Mouse (Mus musculus) left cerebral cortex, adult 18-20 months (tissue): ENCODE measurements around the gene Rnf26. TPM values are rescaled to one million over a fixed set of nuclear protein-coding genes. Genes with fewer than 3 reads are reported as not detected.

Source experiments
- DNase-seq, 2 experiments: peaks; one replicate each; pipeline ENCODE4 v3.0.0; 2021 to 2022; ENCODE audit warnings: low spot score in 2 of 2, mixed read lengths in 1 of 2
- total RNA-seq, 2 experiments: library from RNA; stranded (reverse); gene quantifications; 2 replicates each; pipeline ENCODE4 v1.2.3; 2021

Gene Rnf26
- total RNA-seq, 2 experiments from 2014 or later: 28.7 to 31.9 TPM

DNA sequence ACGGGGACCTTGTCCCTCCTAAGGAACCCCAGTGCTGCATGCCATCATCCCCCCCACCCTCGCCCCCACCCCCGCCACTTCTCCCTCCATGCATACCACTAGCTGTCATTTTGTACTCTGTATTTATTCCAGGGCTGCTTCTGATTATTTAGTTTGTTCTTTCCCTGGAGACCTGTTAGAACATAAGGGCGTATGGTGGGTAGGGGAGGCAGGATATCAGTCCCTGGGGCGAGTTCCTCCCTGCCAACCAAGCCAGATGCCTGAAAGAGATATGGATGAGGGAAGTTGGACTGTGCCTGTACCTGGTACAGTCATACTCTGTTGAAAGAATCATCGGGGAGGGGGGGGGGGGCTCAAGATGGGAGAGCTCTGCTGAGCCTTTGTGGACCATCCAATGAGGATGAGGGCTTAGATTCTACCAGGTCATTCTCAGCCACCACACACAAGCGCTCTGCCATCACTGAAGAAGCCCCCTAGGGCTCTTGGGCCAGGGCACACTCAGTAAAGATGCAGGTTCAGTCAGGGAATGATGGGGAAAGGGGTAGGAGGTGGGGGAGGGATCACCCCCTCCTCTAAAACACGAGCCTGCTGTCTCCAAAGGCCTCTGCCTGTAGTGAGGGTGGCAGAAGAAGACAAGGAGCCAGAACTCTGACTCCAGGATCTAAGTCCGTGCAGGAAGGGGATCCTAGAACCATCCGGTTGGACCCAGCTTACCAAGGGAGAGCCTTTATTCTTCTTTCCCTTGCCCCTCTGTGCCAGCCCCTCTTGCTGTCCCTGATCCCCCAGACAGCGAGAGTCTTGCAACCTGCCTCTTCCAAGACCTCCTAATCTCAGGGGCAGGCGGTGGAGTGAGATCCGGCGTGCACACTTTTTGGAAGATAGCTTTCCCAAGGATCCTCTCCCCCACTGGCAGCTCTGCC, 65.5 kb downstream of the Rnf26 start:
- no peak for DNase-seq

DNA sequence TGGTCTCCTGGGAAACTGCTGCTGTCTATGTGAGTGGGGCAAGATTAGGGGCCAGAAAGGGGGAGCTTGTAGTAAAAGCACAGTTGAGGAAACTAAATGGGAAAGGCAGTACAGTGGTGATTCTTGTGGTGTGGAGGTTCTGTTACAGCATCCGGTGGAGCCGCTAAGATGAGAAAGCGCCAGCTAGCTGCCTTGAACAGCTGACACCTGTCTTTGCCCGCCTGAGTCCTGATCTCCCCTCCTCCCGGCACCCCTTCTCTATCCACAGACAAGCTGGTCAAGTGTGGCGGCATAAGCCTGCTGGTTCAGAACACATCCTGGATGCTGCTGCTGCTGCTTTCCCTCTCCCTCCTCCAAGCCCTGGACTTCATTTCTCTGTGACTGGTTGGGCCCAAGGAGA, 66.2 kb downstream of the Rnf26 start:
- DNase-seq: no peak

DNA sequence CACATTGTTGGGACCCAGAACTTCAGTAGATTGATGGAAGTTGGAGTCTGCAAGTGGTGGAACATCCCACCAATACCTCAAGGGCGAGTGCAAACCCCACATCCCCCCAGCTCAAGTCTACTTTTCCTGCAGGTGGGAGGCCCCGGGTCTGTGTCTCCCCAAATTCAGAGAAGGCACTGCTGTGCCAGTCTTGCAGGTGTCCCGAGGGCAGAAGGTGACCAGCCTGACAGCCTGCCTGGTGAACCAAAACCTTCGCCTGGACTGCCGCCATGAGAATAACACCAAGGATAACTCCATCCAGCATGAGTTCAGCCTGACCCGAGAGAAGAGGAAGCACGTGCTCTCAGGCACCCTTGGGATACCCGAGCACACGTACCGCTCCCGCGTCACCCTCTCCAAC, 66.9 kb downstream of the Rnf26 start:
- no peak for DNase-seq

DNA sequence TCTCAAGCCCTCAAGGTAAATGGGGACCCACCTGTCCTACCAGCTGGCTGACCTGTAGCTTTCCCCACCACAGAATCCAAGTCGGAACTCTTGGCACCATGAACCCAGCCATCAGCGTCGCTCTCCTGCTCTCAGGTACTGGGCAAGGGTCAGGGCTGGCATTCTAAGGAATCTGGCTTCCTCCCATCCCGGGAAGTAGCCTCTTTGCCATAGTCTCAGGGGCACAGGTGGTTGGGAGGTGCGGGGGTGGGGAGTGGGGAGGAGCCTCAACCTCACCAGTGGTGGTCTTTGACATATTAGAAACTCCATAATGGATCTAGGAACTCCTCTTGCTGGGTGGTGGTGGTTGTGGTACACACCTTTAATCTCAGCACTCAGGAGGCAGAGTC, 67.4 kb downstream of the Rnf26 start:
- DNase-seq: no peak

Other genes starting within 250 kb of the Rnf26 start
- 100 to 1,000 TPM; 830 to 832 TPM for gene Thy1, start 70.1 kb downstream of the Rnf26 start, total RNA-seq
- gene Usp2, start 46.5 kb downstream of the Rnf26 start, total RNA-seq: 10 to 100 TPM; 79.1 to 86.3 TPM
- under 1 TPM in 1 of 2 experiments, not detected in 1; 0.16 TPM for gene Mfrp, start 11.8 kb downstream of the Rnf26 start, total RNA-seq
- 10 to 100 TPM; 18.1 to 23.2 TPM for gene C1qtnf5, start 6.3 kb downstream of the Rnf26 start, total RNA-seq
- under 1 TPM; 0.14 to 0.42 TPM for gene Gm49380, start within 50 bp of the Rnf26 start, total RNA-seq
- gene Mcam, start 21.0 kb upstream of the Rnf26 start, total RNA-seq: 10 to 100 TPM in 1 of 2 experiments, 1 to 10 TPM in 1; 8.7 to 10.3 TPM
- gene Cbl, start 120.5 kb upstream of the Rnf26 start, total RNA-seq: 10 to 100 TPM; 51.1 to 56.3 TPM
- 1 to 10 TPM in 1 of 2 experiments, not detected in 1; 1.8 TPM for gene Ccdc153, start 127.2 kb upstream of the Rnf26 start, total RNA-seq
- under 1 TPM; 0.75 to 0.81 TPM for gene Pdzd3, start 138.0 kb upstream of the Rnf26 start, total RNA-seq
- gene Nlrx1, start 155.1 kb upstream of the Rnf26 start, total RNA-seq: 10 to 100 TPM in 1 of 2 experiments, 1 to 10 TPM in 1; 9.0 to 10.4 TPM
- 10 to 100 TPM; 56.0 to 63.2 TPM for gene Abcg4, start 175.1 kb upstream of the Rnf26 start, total RNA-seq
- 10 to 100 TPM; 29.1 to 36.1 TPM for gene Hinfp, start 192.2 kb upstream of the Rnf26 start, total RNA-seq
- gene C2cd2l, start 206.8 kb upstream of the Rnf26 start, total RNA-seq: 100 to 1,000 TPM; 188 to 207 TPM
- gene Dpagt1, start 212.5 kb upstream of the Rnf26 start, total RNA-seq: 10 to 100 TPM; 13.4 to 16.3 TPM
- gene H2afx, start 221.2 kb upstream of the Rnf26 start, total RNA-seq: 10 to 100 TPM; 51.3 to 54.1 TPM
- 10 to 100 TPM; 18.1 to 19.7 TPM for gene Hmbs, start 230.7 kb upstream of the Rnf26 start, total RNA-seq
- gene Vps11, start 248.2 kb upstream of the Rnf26 start, total RNA-seq: 10 to 100 TPM; 55.6 to 56.8 TPM